Mouse (Mus musculus): ENCODE results near the gene Hsd17b14. TPM values are rescaled to one million over a fixed set of nuclear protein-coding genes. Genes with fewer than 3 reads are reported as not detected.
"Not testable (repeated sequence)": the region's sequence is repeated elsewhere in the genome, so short reads cannot be mapped to it uniquely, and the experiment has no call there.

Hsd17b14 gene
- polyA plus RNA-seq, 1 experiment, result 6.8 TPM

- peaks cover 9% of the 10 kb centered on the region for H3K27me3 ChIP-seq (replicated peaks)
- H3K4me3 ChIP-seq (replicated peaks), result peak overlapping the region; percentile 99
- H3K36me3 ChIP-seq (replicated peaks; ENCODE audit: low read length), result peaks cover 31% of the 10 kb centered on the region
- peaks cover 67% of the 10 kb centered on the region for H3K4me1 ChIP-seq
- H3K9me3 ChIP-seq, result no peaks in the 10 kb centered on the region
- TF ChIP-seq GATA1 (IDR thresholded peaks at IDR 0.05; ENCODE audit: borderline replicate concordance, low read length) (no peak), FLI1 (IDR thresholded peaks at IDR 0.05; ENCODE audit: low read length) (no peak)
Measured at GRCm38 (mm10) chr7:45526474-45527120, 28.1 kb upstream of the Hsd17b14 start.

GRCm38 (mm10) chr7:45527169-45527568, 27.5 kb upstream of the Hsd17b14 start:
- Histone ChIP-seq H3K4me3 (replicated peaks) (peak overlapping the region; percentile 99), H3K4me1 (peaks cover 61% of the 10 kb centered on the region), H3K36me3 (replicated peaks; ENCODE audit: low read length) (peaks cover 30% of the 10 kb centered on the region)
- not testable (repeated sequence) for H3K27me3 ChIP-seq (replicated peaks); H3K9me3 ChIP-seq

DNA sequence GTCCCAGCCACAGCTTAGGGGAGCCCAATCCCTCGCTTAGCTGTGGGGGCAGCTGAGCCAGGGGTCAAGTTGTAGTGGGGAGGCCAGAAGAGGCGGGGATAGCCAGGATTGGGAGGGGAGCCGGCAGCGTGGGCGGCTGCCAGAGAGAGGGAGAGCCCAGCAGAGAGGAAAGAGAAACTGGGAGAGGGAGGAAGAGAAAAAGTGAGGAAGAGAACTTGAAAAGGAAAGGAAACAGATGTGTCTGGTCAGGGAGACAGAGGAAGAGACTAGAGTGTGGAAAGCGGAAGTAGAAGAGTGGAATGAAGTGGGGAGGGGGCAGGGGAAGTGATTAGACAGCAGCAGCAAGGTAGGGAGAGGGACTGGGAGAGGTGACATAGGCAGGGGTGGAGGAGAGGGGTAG, 25.2 kb upstream of the Hsd17b14 start:
- Histone ChIP-seq H3K4me3 (replicated peaks) (peak overlapping the region; percentile 71), H3K4me1 (peaks cover 41% of the 10 kb centered on the region), H3K27me3 (replicated peaks) (peaks cover 20% of the 10 kb centered on the region), H3K36me3 (replicated peaks; ENCODE audit: low read length) (peaks cover 9% of the 10 kb centered on the region), H3K9me3 (no peaks in the 10 kb centered on the region)
- TF ChIP-seq GATA1 (IDR thresholded peaks at IDR 0.05; ENCODE audit: borderline replicate concordance, low read length) (no peak), FLI1 (IDR thresholded peaks at IDR 0.05; ENCODE audit: low read length) (no peak)

- H3K36me3 ChIP-seq (replicated peaks; ENCODE audit: low read length), result no peaks in the 10 kb centered on the region
- no peak overlapping the region for H3K4me3 ChIP-seq (replicated peaks)
- peaks cover 21% of the 10 kb centered on the region for H3K27me3 ChIP-seq (replicated peaks)
- H3K4me1 ChIP-seq, result peaks cover 42% of the 10 kb centered on the region
- no peak for TF ChIP-seq FLI1 (IDR thresholded peaks at IDR 0.05; ENCODE audit: low read length)
- TF ChIP-seq GATA1 (IDR thresholded peaks at IDR 0.05; ENCODE audit: borderline replicate concordance, low read length), result no peak
- H3K9me3 ChIP-seq, result no peaks in the 10 kb centered on the region
Measured at GRCm38 (mm10) chr7:45530643-45531042, 24.1 kb upstream of the Hsd17b14 start.

- H3K9me3 ChIP-seq, result peaks cover 4% of the 10 kb centered on the region
- H3K36me3 ChIP-seq (replicated peaks; ENCODE audit: low read length), result no peaks in the 10 kb centered on the region
- peaks cover 23% of the 10 kb centered on the region for H3K4me1 ChIP-seq
- TF ChIP-seq GATA1 (IDR thresholded peaks at IDR 0.05; ENCODE audit: borderline replicate concordance, low read length) (no peak), FLI1 (IDR thresholded peaks at IDR 0.05; ENCODE audit: low read length) (no peak)
- H3K27me3 ChIP-seq (replicated peaks), result peaks cover 33% of the 10 kb centered on the region
- H3K4me3 ChIP-seq (replicated peaks), result no peak overlapping the region
Measured at GRCm38 (mm10) chr7:45535676-45536075, 19.0 kb upstream of the Hsd17b14 start.

- Histone ChIP-seq H3K36me3 (replicated peaks; ENCODE audit: low read length) (no peaks in the 10 kb centered on the region), H3K27me3 (replicated peaks) (peaks cover 35% of the 10 kb centered on the region), H3K4me1 (peaks cover 22% of the 10 kb centered on the region), H3K4me3 (replicated peaks) (peak overlapping the region; percentile 86), H3K9me3 (peaks cover 4% of the 10 kb centered on the region)
- TF ChIP-seq FLI1 (IDR thresholded peaks at IDR 0.05; ENCODE audit: low read length) (no peak), GATA1 (IDR thresholded peaks at IDR 0.05; ENCODE audit: borderline replicate concordance, low read length) (no peak)
Measured at GRCm38 (mm10) chr7:45537602-45538001, 17.1 kb upstream of the Hsd17b14 start.

DNA sequence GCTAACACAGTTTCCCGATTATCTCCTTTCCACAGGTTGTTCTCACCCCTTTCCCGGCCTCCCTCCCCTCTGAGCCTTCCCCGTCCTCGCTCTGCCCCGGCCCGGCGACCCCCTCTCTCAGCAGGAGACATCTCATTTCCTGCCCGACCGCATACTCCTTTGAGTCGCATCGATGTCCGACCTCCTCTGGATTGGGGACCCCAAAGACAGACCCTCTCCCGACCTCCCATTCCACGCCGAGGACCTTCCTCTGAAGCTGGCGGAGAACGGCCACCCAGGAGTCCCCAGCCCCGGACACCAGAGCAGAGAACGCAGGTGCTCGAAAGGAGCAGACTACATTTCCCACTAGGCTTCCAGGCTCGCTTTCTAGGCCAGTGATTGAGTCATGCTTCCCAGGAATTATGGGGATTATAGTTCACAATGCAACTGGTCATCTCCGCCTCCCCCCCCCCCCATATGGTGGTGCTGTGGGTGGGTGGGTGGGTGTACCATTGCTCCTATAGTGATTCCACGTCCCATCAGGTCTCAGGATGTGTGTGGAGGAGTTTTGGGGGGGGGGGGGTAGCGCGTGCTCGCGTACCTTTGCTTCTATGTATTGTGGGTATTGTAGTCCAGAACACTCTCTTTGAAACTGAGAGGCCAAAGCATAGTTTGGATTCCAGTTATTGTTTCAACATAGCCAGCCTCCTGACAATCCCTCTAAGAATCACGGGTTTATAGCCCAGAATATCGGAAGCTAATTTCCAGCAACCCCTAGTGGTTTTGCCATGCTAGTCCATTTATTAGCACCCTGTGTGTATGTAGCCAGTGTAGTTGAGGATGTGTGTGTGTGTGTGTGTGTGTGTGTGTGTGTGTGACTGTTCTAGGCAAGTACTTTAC, 16.3 kb upstream of the Hsd17b14 start:
- peak overlapping the region; percentile 86 for H3K4me3 ChIP-seq (replicated peaks)
- H3K27me3 ChIP-seq (replicated peaks), result peaks cover 34% of the 10 kb centered on the region
- H3K36me3 ChIP-seq (replicated peaks; ENCODE audit: low read length), result no peaks in the 10 kb centered on the region
- H3K9me3 ChIP-seq, result peaks cover 4% of the 10 kb centered on the region
- TF ChIP-seq GATA1 (IDR thresholded peaks at IDR 0.05; ENCODE audit: borderline replicate concordance, low read length) (no peak), FLI1 (IDR thresholded peaks at IDR 0.05; ENCODE audit: low read length) (no peak)
- peaks cover 22% of the 10 kb centered on the region for H3K4me1 ChIP-seq

DNA sequence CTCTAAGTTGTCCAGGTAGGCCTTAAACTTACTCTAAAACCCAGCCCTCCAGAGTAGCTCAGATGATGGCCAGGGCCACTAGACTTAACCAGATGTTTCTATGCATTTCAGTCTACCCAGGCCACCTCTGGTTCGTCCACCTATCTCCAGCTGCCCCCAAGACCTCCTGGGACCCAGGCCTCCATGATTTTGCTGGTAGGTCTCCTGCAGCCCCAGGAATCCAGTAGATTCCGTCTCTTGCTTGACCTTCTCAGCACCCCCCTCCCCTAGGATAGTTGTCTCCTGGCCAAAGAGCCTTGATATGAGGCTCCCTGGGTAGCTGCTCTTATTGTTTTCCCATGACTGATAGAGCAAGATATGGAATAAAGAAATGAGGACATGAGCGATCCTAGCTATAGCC, 15.6 kb upstream of the Hsd17b14 start:
- H3K36me3 ChIP-seq (replicated peaks; ENCODE audit: low read length), result no peaks in the 10 kb centered on the region
- peaks cover 22% of the 10 kb centered on the region for H3K4me1 ChIP-seq
- H3K4me3 ChIP-seq (replicated peaks), result no peak overlapping the region
- TF ChIP-seq GATA1 (IDR thresholded peaks at IDR 0.05; ENCODE audit: borderline replicate concordance, low read length) (no peak), FLI1 (IDR thresholded peaks at IDR 0.05; ENCODE audit: low read length) (no peak)
- H3K9me3 ChIP-seq, result peaks cover 8% of the 10 kb centered on the region
- peaks cover 33% of the 10 kb centered on the region for H3K27me3 ChIP-seq (replicated peaks)

DNA sequence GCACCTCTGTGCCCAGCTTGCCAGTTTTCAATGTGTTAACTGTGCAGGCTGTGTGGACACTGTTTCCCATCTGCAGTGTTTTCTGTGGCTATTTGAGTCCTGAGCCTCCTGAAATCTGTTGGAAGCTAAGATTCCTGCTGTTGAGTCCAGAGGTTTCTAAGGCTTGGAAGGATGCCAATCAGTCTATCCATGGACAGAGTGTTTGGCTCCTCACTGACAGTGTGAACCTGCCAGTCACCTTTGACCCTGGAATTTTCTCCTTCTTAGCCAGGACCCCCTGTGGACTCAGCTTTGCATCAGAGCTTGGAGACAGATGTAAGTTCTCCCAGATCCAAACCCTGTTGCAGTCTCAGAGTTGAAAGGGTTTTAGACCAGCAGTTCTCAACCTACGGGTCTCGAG, 14.5 kb upstream of the Hsd17b14 start:
- peaks cover 12% of the 10 kb centered on the region for H3K9me3 ChIP-seq
- no peak for TF ChIP-seq GATA1 (IDR thresholded peaks at IDR 0.05; ENCODE audit: borderline replicate concordance, low read length)
- TF ChIP-seq FLI1 (IDR thresholded peaks at IDR 0.05; ENCODE audit: low read length), result no peak
- H3K27me3 ChIP-seq (replicated peaks), result peaks cover 28% of the 10 kb centered on the region
- peaks cover 17% of the 10 kb centered on the region for H3K4me1 ChIP-seq
- no peak overlapping the region for H3K4me3 ChIP-seq (replicated peaks)
- no peaks in the 10 kb centered on the region for H3K36me3 ChIP-seq (replicated peaks; ENCODE audit: low read length)

- Histone ChIP-seq H3K4me1 (no peaks in the 10 kb centered on the region; the same call in 1 of the 2 replicates), H3K9me3 (peaks cover 8% of the 10 kb centered on the region), H3K27me3 (replicated peaks) (peaks cover 33% of the 10 kb centered on the region), H3K36me3 (replicated peaks; ENCODE audit: low read length) (no peaks in the 10 kb centered on the region), H3K4me3 (replicated peaks) (no peak overlapping the region)
- TF ChIP-seq GATA1 (IDR thresholded peaks at IDR 0.05; ENCODE audit: borderline replicate concordance, low read length), result no peak
- TF ChIP-seq FLI1 (IDR thresholded peaks at IDR 0.05; ENCODE audit: low read length), result no peak
Measured at GRCm38 (mm10) chr7:45544525-45544924, 10.2 kb upstream of the Hsd17b14 start.
